Mouse (Mus musculus): ENCODE results near the gene Lbhd1.

GRCm38 (mm10) chr19:8852236-8852928, 31.1 kb upstream of the Lbhd1 start:
- TF ChIP-seq CTCF (IDR thresholded peaks at IDR 0.05; ENCODE audit: low read depth) (no peak), EP300 (optimal IDR thresholded peaks at IDR 0.05) (no peak)
